Mouse (Mus musculus) c-Kit-positive CD71-positive TER-119-positive erythroid progenitor cells, embryonic 14.5 days (primary cell): Measurements from ENCODE around the gene Tceal7.
A peak's percentile ranks its signal among the peaks of the same experiment; 100 is the strongest.
"Not testable (repeated sequence)": the region's sequence is repeated elsewhere in the genome, so short reads cannot be mapped to it uniquely, and the experiment has no call there.

ENCODE experiments used
- DNase-seq: peaks from one replicate; pipeline ENCODE4 v3.0.0-alpha.2; 2013; ENCODE audit warnings: low spot score

The Tceal7 gene

DNA sequence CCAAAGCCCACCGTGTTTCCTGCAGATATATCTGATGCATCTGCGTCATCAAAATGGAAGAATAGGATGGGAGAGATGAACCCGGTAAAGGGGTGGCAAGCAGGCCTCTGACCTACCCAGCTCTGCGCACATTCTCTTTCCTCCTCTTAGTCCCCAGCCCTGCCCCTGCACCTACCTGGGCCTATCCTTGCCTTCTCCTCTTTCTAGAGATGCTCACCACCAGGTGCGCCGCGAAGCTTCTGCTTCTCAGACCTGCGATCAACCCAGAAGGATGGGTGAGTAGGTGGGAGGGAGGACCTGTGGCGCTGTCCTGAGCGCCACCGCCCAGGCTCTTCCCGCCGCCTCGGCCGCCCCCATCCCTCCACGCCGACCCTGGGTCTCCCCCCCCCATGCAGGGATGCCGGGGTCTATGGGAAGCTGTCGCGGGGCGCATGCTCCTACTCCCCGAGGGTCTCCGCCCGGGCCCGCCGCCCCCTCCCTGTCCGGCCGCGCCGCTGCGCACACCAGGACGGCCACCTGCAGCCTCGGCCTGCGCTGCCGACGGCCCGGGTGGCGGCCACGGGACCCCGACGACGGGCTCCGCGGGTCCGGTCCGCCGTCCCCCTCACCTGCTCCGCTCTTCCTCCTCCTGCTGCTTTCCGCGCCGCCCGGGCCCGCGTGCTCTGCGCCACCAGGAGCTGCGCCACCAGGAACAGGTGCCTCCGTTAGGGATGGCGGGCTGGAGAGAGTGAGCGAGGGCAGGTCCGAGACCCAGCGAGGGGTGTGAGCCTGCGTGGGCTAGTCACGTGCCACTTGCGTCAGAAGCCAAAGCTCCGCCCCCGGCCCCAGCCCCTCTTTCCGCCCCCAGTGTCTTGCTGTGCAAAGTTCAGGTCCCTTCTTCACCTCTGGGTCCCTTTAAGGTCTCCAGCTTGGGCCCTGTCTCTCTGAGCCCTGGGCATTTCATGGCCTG is at the start of gene Tceal7, which contains the start of gene Bex1:
TSS of gene Tceal7 (plus strand) at position 51 of the 949 bp plus-strand sequence.
TSS of gene Bex1 (minus strand) at position 785 of the 949 bp plus-strand sequence.
- DNase-seq: not testable (repeated sequence)

DNA sequence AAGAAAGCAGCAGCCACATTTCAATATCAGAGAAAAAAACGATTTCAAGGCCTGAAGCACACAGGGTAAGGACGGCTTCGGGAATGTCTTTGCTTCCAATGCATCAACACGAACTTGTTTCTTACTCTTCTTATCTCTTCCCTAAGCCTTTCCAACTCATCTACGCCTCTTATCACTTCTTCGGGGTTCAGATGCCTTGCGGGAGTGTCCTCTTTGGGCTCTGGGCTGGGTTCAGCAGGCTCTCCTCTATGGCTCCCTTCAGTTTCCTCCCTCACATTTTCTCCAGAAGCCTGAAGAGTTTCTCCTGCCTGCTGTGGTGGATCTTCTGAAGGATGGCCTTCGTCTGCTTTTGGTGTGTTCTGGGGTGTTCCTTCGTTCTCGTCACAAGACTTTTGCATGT is 44.0 kb upstream of the Tceal7 start:
- DNase-seq: peak; percentile 47

DNA sequence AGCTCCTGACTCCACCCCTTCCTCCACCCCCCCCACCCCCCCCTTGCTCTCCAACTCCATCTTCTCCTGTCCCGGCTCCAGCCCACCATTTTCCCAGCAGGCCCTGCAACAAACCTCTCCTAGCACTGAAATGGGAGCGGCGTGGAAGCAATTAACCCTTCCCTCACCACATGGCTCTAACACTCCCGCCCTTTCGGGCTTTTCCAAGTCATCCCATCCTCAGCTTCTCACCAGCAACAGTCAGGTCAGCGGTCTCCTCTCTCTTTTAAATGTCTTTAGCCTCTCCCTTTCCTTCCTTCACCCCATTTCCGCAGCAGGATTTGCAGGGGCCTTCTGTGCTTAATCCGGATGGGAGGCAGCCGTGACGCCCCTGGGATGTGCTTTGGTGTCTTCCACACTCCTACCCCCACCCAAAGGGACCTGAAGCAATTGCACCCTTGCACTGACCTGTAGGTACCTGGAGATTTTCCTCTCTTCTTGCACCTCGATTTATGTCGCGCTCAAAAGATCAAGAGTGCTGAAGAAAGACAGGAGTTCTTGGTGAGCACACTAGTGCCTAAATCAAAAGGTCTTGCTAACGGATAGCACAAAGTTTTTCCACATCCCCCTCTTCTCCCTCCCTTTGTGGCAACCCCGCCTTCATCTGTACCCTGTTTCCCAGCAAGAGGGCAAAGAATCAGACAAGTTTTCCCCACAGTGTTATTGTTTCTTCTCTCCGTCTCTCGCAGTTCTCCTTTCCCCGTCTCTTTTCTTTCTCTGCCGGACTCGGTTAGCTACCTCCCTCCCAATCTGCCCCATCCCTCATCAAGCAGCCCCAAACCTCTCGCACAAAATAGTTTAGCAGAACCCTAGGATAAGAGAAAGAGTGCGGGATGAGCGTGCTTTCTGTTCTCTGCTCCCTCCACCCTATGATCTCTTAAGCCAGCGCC is 43.1 kb upstream of the Tceal7 start:
- DNase-seq: peak; percentile 42

DNA sequence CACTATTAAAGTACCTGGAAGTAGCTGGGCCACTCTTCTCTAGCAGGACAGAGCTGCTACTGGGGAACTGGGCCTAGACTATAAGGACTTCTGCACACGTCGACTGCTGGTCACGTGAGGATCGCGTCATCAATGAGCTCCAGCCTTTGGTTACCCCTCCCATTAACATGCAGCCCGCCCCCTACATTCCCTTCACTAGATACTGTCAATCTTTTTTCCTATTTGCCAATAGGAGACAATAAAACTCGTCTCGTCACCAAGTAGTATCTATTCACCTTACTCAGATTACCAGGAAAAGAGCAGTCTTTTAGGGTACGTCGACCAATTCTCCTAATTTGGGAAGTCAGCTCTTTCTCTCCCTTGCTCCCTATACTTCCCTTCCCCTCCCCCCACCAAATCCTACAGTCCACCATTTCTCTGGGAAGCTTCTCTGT is 42.4 kb upstream of the Tceal7 start, which contains the start of gene Tceal8:
TSS of gene Tceal8 (minus strand) at position 225 of the 434 bp plus-strand sequence.
- DNase-seq: peak; percentile 82

DNA sequence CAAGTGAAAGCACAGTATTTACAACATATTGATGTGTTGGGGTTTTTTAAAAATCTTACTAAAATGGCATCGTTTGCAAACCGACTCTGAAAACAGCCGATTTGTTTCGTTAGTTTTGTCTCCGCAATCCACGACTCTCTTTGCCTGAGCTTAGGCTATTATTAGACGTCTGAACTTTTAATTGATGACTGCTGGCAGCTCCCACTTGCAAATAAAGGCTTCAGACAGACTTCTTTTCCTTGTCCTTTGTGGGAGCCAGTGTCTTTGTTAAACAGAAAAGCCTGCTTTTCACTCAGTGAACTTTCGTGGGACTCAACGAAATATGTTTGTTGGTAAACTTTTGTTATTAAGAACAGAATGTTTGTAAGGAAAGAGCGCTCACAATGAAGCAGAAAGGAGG is 41.8 kb upstream of the Tceal7 start:
- DNase-seq: peak; percentile 12

DNA sequence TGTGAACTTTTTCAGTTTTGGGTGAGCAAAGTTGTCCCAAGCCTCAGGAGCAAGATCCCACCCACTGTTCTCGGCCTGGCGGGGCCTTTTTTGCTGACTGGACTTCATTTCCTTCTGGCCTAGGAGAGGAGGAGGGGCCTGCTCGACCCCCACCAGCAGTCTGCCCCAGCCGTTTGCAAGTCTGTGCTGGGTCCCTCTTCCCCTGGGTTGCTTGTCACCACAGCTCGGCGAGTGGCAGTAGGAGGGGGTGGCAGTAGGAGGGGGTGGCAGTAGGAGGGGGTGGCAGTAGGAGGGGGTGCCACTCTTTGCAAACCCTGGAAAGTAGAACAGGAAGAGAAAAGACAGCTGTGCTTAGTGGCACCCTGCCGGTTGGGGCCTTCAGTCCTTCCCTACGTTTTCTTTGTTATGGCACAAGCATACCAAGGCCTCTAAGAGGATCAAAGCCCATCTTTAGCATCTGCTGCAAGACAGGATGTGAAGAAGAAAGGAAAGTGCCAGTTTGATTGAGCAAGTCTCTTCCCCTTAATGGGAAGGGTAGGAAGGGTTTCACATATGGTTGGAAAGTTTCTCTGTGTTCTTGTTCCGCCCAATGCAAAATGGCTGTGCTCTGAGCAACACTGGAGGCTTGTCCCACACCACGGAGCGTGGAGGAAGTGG is 33.6 kb upstream of the Tceal7 start:
- DNase-seq: no peak

DNA sequence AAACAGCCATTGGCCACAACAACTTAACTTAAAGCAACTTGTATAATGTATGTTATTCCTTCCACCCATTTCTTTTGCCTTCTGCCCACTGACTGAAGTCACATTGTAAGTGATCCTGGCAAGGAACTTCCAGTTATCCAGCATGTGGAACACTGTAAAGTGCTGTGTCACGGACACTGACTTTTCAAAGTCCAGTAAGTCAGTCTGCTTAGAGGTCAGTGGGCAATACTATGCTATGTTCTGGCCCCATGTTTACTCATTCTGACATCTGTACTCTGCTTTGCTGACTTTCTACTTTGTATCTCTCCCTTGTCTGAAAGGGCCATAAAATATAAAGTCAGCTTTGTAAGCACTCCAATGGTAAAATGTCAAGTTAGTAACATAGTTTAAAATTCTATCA is 31.5 kb upstream of the Tceal7 start:
- DNase-seq: no peak

DNA sequence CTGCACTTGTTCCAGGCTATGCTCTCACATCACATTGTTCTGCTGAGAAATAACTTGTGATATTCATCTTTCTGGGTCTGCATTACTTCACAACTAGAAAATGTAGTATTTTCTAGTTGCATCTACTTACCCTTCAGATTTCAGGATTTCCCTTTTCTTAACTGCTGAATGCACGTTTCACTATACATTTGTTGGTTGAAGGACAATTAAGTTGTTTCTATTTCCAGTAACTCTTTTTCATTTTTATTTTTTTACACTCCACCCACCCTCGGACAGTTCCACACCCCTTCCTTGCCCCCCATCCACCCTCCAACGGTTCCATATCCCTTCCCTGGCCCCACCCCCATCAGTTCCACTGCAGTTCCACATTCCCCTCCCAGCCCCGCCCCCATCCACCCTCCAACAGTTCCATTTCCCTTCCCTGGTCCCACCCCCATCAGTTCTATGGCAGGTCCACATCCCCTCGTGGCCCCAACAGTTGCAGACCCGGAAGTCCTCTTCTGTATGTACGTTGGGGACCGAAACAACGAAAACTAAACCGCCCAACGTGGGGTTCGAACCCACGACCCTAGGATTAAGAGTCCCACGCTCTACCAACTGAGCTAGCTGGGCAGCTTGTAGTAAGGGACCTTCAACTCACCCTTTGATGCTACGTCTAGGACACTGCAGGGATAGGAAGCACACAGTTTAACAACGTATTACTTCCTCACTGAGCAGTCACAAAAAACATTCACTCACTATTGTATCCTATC is 19.2 kb upstream of the Tceal7 start:
- no peak for DNase-seq

DNA sequence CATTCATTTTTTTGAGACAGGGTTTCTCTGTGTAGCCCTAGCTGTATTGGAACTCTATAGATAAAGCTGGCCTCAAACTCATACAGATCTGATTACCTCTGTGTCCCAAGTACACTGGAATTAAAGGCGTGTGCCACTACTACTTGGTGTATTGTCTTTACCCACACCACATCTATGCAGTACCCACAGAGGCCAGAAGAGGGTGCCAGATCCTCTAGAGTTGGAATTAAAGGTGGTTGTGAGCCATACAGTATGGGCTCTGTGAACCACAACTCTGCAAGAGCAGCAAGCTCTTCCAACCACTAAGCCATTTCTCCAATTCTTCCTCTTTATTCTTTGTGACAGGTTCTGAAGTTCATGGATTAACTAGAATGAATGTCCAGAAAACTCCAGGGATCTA is 17.7 kb upstream of the Tceal7 start:
- peak; percentile 48 for DNase-seq

DNA sequence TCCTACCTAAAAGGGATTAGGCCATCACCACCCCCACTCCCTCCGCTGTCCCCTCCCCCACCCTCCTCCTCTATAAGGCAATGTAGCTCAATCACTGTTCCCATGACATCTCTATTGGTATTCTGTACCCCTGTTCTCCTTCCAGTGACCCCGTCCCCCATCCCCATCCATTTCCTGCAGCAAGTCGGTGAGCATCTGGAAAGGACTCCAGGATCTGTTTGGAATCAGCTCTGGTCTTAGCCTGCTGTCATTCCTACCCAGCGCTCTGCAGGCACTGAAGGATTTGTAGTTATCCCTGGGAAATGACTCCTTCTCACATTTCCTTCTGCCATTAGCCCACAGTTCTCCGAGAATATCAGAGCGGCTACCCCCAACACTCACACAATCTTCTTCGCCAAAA is 11.3 kb upstream of the Tceal7 start:
- DNase-seq: no peak

DNA sequence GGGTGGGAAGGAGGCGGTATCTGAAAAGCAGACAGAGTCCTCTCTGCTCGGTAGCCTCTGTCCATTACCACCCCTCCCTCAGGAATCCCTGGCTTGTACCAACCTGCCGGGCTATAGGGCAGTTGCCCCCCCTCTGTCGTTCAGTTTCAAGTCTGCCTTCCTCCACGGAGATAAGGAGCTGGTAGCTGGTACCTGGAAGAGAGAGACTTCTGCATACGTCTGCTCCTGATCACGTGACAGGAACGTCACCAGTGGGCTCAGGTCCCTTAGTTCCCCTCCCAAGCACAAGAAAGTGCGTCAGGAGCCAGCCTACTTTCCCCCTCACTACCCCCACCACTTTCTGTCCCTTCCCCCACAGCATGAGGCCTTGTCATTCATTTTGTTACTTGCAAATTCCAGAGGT is 10.9 kb upstream of the Tceal7 start, which contains the start of gene Tceal5:
TSS of gene Tceal5 (minus strand) at position 213 of the 403 bp plus-strand sequence.
- no peak for DNase-seq

DNA sequence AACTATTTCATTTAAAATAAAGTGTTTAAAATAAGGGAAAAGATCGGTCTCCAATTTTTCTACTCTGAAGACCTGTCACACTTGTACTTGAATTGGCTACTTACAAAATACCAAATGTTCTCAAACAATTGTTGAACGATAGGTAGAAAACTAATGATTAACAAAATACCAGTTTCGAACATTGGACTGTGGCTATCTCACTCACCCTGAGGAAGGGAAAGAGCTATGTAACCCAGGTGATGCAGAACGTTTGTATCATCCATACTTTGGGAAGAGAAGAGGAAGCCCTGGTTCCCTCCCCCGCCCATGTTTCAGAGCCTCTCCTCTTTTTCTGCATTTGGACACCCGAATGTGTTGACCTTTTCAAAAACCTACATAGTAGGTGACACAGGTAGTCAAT is 10.2 kb upstream of the Tceal7 start:
- DNase-seq: no peak

DNA sequence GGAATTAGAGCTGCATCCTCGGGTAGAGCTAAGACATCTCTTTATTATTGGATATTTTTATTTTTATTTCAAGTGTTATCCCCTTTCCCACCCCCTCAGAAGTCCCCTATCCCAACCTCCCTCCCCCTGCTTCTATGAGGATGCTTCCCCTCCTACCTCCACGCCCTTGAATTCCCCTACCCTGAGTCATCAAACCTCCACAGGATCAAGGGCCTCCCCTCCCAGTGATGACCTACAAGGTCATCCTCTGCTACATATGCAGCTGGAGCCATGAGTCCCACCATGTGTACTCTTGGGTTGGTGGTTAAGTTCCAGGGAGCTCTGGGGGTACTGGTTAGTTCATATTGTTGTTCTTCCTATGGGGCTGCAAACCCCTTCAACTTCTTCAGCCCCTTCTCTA is 1.2 kb upstream of the Tceal7 start:
- no peak for DNase-seq

DNA sequence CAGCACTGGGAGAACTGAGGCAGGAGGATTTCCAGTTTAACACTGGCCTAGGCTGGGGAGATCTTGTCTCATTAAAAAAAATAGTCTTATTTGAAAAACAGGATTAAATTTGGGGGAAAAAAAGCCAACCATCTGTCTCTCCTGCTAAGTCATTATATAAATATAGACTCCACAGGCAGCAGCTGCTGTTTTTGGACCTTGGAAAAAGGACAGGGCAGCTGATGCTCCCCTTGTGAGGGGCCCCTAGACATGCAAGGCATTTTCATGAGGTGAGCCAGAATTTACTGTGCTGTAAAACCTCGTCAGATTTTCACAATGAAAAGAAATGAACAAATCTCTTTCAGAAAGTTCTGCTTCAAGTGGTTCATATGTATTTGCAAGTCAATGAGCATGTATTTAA is 1.7 kb downstream of the Tceal7 start:
- no peak for DNase-seq

DNA sequence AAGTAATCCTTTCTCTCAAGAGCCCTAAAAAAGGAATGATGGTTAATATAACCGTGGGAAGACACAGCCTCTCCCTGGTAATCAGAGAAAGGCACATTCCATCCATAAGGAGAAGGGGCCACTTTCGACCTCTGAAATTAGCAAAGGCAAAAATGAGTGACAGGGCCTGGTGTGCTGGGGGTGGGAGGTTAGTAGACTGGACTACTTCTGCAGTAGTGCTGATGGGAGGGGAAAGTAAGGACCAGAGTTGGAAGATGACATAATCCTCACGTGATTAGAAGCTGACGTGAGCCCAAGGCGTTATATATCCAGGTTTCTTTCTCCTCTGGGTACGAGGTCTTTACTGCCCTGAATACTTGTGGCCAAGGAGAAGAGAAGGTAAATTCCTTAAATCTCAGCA is 9.1 kb downstream of the Tceal7 start:
- no peak for DNase-seq

DNA sequence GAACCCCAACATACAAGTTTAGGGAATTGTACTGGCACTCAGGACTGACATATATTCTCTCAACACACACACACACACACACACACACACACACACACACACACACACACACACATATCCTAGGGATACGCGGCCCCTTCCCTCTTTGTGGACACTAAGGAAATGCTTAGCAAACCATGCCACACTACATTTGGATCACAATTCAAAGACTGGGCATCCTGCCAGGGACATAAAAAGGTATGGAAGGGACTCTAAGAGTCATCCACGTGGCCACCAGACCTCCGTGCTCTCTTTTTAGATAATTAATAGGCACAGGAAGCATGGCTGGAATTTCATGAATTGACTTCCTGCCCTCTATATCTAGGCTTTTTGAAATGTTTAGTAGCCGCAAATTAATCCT is 13.2 kb downstream of the Tceal7 start:
- no peak for DNase-seq

DNA sequence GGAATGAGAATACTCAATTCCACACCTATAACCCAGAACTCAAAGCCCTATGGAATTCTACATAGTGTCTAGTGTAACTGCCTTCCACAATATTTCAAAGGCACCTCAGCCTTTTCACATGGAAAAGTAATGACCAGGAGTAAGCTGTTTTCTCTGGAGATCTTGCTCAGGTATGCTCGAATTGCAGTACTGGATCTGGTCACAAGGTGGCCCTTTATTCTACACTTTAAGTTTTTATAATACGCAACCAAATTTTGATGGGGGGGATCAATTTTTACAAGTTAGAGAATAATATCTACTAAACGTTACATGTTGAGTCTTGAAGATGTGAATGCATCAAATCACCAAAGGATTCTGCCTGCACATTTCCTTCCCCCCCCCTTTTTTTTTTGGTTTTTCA is 23.5 kb downstream of the Tceal7 start:
- DNase-seq: no peak

DNA sequence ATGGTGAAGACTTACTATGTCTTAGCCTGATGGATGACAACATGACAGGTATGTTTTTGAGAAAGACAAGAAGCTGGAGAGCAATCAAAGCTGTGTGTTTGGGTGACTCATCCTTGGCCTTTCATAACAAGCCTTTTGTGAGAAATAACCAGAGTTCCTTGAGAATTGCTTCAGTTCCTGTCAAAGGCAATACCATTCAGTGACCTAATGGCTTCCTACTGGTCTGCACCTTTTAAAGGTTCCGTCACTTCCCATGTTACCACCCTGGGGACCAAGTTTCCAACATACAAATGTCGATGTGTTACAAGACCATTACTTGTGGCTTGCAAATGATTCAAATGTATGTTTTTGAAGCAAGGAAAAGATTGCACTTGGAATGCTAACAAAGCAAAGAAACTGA is 28.6 kb downstream of the Tceal7 start:
- DNase-seq: no peak

DNA sequence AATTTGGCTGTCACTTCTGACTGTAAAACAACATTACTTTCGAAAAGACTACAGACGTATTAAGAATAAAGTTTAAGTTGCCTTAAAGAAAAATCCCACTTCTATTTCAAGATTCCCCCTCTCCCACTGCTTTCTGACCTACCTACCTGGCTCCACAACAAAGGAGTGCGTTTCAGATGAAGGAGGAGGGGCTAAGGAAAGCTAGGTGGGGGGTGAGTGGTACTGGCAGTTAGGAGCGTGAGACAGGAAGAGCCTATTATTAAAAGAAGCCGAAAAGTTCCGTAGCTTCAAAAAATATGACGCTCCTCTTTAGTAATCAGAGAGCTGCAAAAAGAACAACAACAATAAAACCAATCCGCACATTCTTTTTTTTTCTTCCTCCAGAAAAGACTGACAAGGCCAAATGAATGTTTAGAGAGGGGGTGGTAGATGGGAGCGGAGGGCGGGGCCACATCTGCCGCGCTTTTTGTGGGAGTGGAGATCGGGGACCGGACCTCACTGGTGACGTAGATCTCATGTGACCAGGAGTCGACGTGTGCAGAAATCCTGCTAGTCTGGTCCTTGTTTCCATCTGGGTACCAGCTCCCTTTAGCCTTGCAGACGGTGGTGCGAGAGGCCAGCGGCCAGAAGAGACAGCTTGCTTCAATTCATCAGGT is 30.1 kb downstream of the Tceal7 start, which contains the start of gene Tceal9:
TSS of gene Tceal9 (plus strand) at position 506 of the 656 bp plus-strand sequence.
- peak; percentile 78 for DNase-seq

DNA sequence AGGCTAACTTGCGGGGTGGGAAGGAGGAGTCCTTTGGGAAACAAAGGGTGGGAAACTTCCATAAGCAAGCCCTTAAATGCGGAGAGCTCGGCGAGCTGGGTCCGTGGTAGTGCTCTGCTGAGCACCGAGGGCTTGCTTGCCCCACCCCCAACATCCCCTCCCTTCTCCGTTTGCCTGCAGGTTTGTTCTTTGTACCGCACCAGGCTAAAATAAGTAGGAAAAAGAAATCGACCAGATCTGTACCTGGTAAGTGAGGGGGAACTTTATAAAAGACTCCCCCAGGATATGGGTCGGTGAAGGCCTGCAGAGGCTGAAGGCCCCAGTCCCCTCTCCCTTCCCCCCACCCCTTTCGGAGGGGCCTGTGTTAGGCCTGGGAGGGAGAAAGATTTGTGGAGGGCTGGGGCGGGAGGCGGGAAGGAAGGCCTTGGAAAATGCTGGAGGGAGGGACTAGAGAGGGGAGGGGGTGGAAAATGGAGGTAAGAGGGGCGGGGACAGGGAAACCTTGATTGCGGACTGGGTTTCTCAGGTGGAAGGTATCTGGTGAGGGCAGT is 31.0 kb downstream of the Tceal7 start:
- no peak for DNase-seq
